Mouse (Mus musculus) kidney, adult 2 months (tissue): ENCODE data around the gene Ets1. TPM values are rescaled to one million over a fixed set of nuclear protein-coding genes. Genes with fewer than 3 reads are reported as not detected.

Experiments used
- DNase-seq: peaks from one replicate; pipeline ENCODE4 v3.0.0; 2021
- H3K27ac ChIP-seq: fragments of 200-500 bp; 2 replicates; pipeline ENCODE4 v1.5.1; 2012; ENCODE audit warnings: low read depth, low read length, control low read depth, inconsistent platforms; ENCODE audit not compliant: insufficient read depth
- H3K27me3 ChIP-seq: fragments of 200-500 bp; replicated peaks from 2 replicates; pipeline ENCODE4 v1.6.1; 2012; ENCODE audit warnings: mild to moderate bottlenecking, moderate library complexity, low read length, inconsistent platforms; ENCODE audit not compliant: control insufficient read depth, insufficient read depth
- H3K36me3 ChIP-seq: fragments of 200-500 bp; 2 replicates; pipeline ENCODE4 v1.6.1; 2012; ENCODE audit warnings: mild to moderate bottlenecking, moderate library complexity, low read length, inconsistent platforms; ENCODE audit not compliant: control insufficient read depth, insufficient read depth
- H3K4me1 ChIP-seq: fragments of 200-500 bp; 2 replicates; pipeline ENCODE4 v1.6.1; 2011; ENCODE audit warnings: low read length; ENCODE audit not compliant: control insufficient read depth, insufficient read depth
- H3K4me3 ChIP-seq: fragments of 200-500 bp; 2 replicates; pipeline ENCODE4 v1.5.1; 2011; ENCODE audit warnings: mild to moderate bottlenecking, low read depth, low read length, control low read depth; ENCODE audit not compliant: insufficient read depth
- CTCF ChIP-seq: fragments of 200-500 bp; conservative IDR thresholded peaks from 2 replicates; pipeline ENCODE4 v1.5.1; 2011; ENCODE audit warnings: low read depth, mild to moderate bottlenecking, control low read depth, low read length, moderate library complexity, mixed read lengths; ENCODE audit not compliant: insufficient read depth, insufficient read length
- POLR2A ChIP-seq: fragments of 200-500 bp; IDR thresholded peaks from one replicate; pipeline ENCODE4 v1.6.1; 2011; ENCODE audit warnings: low read depth, low read length, control low read depth
- WGBS: fragments of 180-500 bp; shearing (Covaris S2); methylation state at CpG from one replicate; pipeline ENCODE4 v1.1.7; 2018; 5-methylcytosine and 5-hydroxymethylcytosine counted together
- polyA plus RNA-seq: library from polyadenylated mRNA; depleted of rRNA; stranded (reverse); fragments of >200 nt; gene quantifications from 2 replicates; pipeline ENCODE4 v1.2.3, GENCODE M21; 2012

Gene Ets1
- polyA plus RNA-seq, 1 experiment = 25.2 TPM

GRCm38 (mm10) chr9:32721081-32721480 is 85.1 kb downstream of the Ets1 start:
- no peak overlapping the region for H3K27ac ChIP-seq
- peaks cover 16% of the 10 kb centered on the region; the same call in 1 of the 2 replicates for H3K4me1 ChIP-seq
- DNase-seq = no peak

DNA sequence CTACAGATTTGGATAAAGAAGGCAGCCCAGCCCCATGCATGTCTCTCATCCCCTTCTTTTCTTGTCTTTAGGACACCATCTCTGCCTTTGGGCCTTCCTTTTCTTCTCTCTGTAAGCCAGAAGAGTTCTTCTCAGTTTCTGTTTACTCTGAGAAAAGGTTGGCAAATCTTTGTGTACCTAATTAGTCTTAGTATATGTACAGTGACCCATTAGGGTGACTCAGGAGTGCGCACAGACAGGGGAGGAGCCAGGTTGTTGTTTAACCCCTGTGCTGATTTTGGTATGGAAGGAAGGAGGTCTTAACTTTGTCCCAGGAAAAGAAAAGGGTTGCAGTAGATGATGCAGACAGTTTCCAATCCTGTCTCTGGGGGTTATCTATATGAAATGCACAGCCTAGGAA is 86.2 kb downstream of the Ets1 start:
- Histone ChIP-seq H3K36me3 (no peaks in the 10 kb centered on the region), H3K4me1 (peaks cover 16% of the 10 kb centered on the region; the same call in 1 of the 2 replicates), H3K4me3 (no peak overlapping the region), H3K27ac (0 out of 2 replicates have a peak overlapping the region, but pooled peaks have one; percentile 6), H3K27me3 (no peaks in the 10 kb centered on the region)
- WGBS = 55% methylated on average over 1 of the region's 1 CpGs
- DNase-seq = no peak
- TF ChIP-seq POLR2A (no peak), CTCF (no peak)

More at GRCm38 (mm10) chr9:32721081-32721480, 85.1 kb downstream of the Ets1 start:
- TF ChIP-seq CTCF (no peak), POLR2A (no peak)
- WGBS = 36% methylated on average over 2 of the region's 2 CpGs
- Histone ChIP-seq H3K4me3 (no peak overlapping the region), H3K36me3 (no peaks in the 10 kb centered on the region), H3K27me3 (no peaks in the 10 kb centered on the region)

DNA sequence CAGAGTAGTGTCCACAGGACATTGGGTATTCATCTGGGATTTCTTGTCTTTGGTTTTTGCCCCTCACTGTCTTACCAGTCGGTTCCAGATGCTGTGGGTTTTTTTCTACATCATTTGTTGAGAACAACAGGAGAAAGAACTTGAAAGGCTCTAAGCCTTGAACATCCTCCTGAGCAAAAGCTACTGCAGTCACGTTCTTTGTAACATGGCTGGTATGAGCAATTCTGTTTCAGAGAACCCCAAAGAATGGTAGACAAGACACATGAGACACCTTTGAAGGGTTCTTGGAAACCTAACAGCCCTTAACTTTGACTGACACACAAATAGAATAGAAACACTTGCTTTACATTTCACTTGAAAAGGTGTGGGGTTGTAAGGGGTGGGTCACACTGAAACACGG is 86.9 kb downstream of the Ets1 start:
- Histone ChIP-seq H3K4me1 (peaks cover 14% of the 10 kb centered on the region; the same call in 1 of the 2 replicates), H3K4me3 (no peak overlapping the region), H3K27ac (no peak overlapping the region), H3K27me3 (no peaks in the 10 kb centered on the region), H3K36me3 (no peaks in the 10 kb centered on the region)
- 71% methylated on average over 3 of the region's 3 CpGs for WGBS
- TF ChIP-seq POLR2A = no peak
- TF ChIP-seq CTCF = no peak
- no peak for DNase-seq

DNA sequence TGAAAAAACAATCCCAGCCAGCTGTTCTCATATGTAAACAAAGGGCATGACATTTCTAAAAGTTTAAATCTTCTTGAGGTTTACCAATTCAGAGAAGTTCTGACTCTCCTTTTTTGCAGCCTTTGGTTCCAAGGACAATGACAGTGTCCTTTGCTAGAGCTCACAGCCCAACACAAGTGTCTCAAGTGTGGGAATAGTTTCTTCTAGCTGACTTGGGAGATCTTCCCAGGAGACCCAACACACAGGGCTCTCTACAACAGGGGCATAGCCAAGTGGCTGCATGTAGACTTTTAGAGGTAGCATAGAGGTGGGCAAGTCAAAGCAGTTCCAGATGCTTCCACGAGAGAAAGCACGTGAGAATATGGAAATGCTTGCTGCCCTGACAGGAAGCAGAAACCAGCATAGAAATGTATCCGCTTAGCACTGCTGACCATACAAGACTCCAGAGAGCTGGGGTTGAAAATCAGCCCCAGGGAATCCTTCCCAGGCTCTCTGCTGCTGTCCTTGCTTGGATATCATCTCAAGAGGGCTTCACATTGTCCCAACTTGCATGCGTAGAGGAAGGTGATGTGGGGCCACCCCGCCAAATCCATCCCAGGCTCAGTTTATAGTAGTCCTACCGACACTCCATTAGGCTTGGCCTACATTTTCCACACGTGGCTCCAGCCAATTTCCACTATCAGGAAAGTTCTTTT is 88.3 kb downstream of the Ets1 start:
- TF ChIP-seq CTCF (no peak), POLR2A (no peak)
- Histone ChIP-seq H3K27ac (no peak overlapping the region), H3K4me3 (no peak overlapping the region), H3K36me3 (no peaks in the 10 kb centered on the region), H3K4me1 (peaks cover 8% of the 10 kb centered on the region; the same call in 1 of the 2 replicates), H3K27me3 (no peaks in the 10 kb centered on the region)
- no peak for DNase-seq
- WGBS = 70% methylated on average over 7 of the region's 7 CpGs

DNA sequence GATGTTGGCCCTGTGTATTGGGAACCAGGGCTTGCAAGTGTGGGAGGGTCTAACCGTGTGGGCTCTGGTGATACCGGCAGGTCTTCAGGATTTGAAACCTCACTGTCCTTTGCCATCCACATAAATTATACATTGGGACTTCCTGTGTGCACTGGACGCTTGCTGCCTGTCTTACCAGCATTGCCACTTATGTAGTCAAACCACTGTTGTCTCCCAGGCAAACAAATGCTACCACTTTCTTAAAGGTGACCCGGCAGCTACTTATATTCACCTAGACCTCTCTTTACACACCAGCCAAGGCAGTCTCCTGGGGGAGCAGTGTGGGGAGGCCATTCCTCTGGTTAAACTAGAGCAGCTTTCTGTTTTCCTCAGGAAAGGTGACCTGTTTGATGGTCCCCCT is 89.9 kb downstream of the Ets1 start:
- no peak for DNase-seq
- no peak overlapping the region for H3K27ac ChIP-seq
- TF ChIP-seq POLR2A (no peak), CTCF (no peak)
- no peaks in the 10 kb centered on the region for H3K27me3 ChIP-seq
- no peaks in the 10 kb centered on the region for H3K36me3 ChIP-seq
- peaks cover 2% of the 10 kb centered on the region; the same call in 1 of the 2 replicates for H3K4me1 ChIP-seq
- 65% methylated on average over 4 of the region's 4 CpGs for WGBS
- no peak overlapping the region for H3K4me3 ChIP-seq

- H3K27ac ChIP-seq = no peak overlapping the region
- no peak for DNase-seq
- peaks cover 4% of the 10 kb centered on the region; the same call in 1 of the 2 replicates for H3K4me1 ChIP-seq
- no peaks in the 10 kb centered on the region for H3K36me3 ChIP-seq
- H3K4me3 ChIP-seq = no peak overlapping the region
- TF ChIP-seq CTCF = no peak
- TF ChIP-seq POLR2A = no peak
- WGBS = 78% methylated on average over 4 of the region's 4 CpGs
- no peaks in the 10 kb centered on the region for H3K27me3 ChIP-seq
Measured at GRCm38 (mm10) chr9:32726595-32726994, 90.6 kb downstream of the Ets1 start.

DNA sequence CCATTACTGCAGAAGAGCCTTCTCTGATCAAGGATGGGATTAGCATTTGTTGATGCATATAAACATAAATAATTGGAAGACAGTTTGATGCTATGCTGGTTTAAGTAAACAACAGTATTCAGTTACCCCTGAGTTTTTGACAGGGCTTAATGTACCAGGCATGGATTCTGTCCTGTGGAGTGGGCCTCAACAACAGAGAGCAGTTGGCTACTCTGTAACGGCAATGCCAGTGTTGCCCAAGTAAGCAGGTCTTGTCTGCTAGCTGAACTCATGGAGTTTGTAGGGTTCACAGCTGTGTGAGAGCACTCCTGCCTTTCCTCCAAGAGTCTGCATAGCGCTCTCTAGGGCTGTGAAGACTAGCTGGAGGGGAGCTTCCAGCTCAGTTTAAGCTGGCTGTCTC is 91.0 kb downstream of the Ets1 start:
- H3K36me3 ChIP-seq = no peaks in the 10 kb centered on the region
- no peaks in the 10 kb centered on the region for H3K27me3 ChIP-seq
- TF ChIP-seq CTCF = no peak
- no peak for TF ChIP-seq POLR2A
- no peak for DNase-seq
- no peak overlapping the region for H3K4me3 ChIP-seq
- no peak overlapping the region for H3K27ac ChIP-seq
- WGBS = 86% methylated on average over 2 of the region's 2 CpGs
- H3K4me1 ChIP-seq = peaks cover 4% of the 10 kb centered on the region; the same call in 1 of the 2 replicates
